Comparison of ENCODE assay signal across 8 mouse cellular contexts in the genomic region with DNA sequence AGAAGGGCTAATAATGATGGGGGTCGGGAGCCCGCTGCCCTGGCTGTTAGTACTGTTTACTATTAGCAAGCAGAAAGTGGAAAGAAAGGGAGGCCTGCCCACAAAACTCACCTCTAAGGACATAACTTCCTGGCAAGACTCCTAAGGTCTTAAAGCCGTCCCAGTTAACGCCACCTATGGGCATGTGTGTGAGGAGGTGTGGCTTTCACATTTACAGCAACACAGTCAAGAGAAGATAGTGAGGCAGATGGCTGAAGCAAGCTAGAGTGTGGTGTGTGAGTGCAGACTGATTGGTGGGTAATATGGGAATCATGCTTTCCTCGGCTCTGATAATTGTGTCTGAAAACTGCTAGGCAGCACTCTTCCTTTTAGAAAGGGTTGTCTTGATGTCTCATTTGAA. TPM values are rescaled to one million over a fixed set of nuclear protein-coding genes. Genes with fewer than 3 reads are reported as not detected.
A peak's percentile ranks its signal among the peaks of the same experiment; 100 is the strongest.
DNase-seq lines count a peak whose midpoint lies in the region; ATAC-seq and TF ChIP-seq lines count a peak whose summit lies in the region.

No protein-coding gene starts in this region.

- 30% methylated on average over 5 of the region's 5 CpGs for WGBS in forebrain, postnatal 0 days
- 25% methylated on average over 5 of the region's 5 CpGs for WGBS in kidney, embryonic 14.5 days

- H3K9ac ChIP-seq in forebrain, postnatal 0 days: no peak overlapping the region
- no peak overlapping the region for H3K9ac ChIP-seq in kidney, embryonic 14.5 days (ENCODE audit: low read depth, low read length)

- peak; percentile 9; the same call in 1 of the 2 replicates for TF ChIP-seq CTCF in left cerebral cortex, adult 2 months (IDR thresholded peaks at IDR 0.05)
- TF ChIP-seq CTCF in forebrain, postnatal 0 days (IDR thresholded peaks at IDR 0.05; ENCODE audit: low read depth): peak; percentile 34

- ATAC-seq in activated CD4-positive, CD25-positive, alpha-beta regulatory T cell, adult 4 months: peak; percentile 67
- ATAC-seq in forebrain, postnatal 0 days: no peak
- ATAC-seq in megakaryocyte-erythroid progenitor cell, adult 5-6 weeks (replicated peaks; ENCODE audit: low FRiP score, low TSS enrichment, poor library complexity, severe bottlenecking): peak; percentile 95
- no peak for ATAC-seq in kidney, embryonic 14.5 days (ENCODE audit: low FRiP score, low TSS enrichment)

- no peak overlapping the region for H3K4me2 ChIP-seq in forebrain, postnatal 0 days (ENCODE audit: low read depth)
- no peak overlapping the region for H3K4me2 ChIP-seq in kidney, embryonic 14.5 days (replicated peaks; ENCODE audit: low read depth, low read length)

- H3K27ac ChIP-seq in left cerebral cortex, adult 2 months: peak overlapping the region; percentile 42; the same call in 1 of the 2 replicates
- H3K27ac ChIP-seq in forebrain, postnatal 0 days (ENCODE audit: low read depth, low read length): 0 out of 2 replicates have a peak overlapping the region, but pooled peaks have one; percentile 79
- H3K27ac ChIP-seq in kidney, embryonic 14.5 days (ENCODE audit: low read depth, low read length): no peak overlapping the region

- H3K4me3 ChIP-seq in left cerebral cortex, adult 2 months: no peak overlapping the region
- no peak overlapping the region for H3K4me3 ChIP-seq in forebrain, postnatal 0 days (ENCODE audit: low read depth, low read length)
- no peak overlapping the region for H3K4me3 ChIP-seq in kidney, embryonic 14.5 days (ENCODE audit: low read length)

- no peaks in the 10 kb centered on the region for H3K9me3 ChIP-seq in forebrain, postnatal 0 days (ENCODE audit: low read length)
- no peaks in the 10 kb centered on the region for H3K9me3 ChIP-seq in kidney, embryonic 14.5 days (ENCODE audit: control insufficient read depth, low read length)

- peaks cover 39% of the 10 kb centered on the region for H3K4me1 ChIP-seq in forebrain, postnatal 0 days (ENCODE audit: insufficient read depth)
- peaks cover 51% of the 10 kb centered on the region for H3K4me1 ChIP-seq in kidney, embryonic 14.5 days (ENCODE audit: control insufficient read depth, insufficient read depth, low read length)

- no peak for DNase-seq in left cerebral cortex, adult 2 months (ENCODE audit: extremely low spot score in 1 of 2, low spot score in 2 of 2)
- DNase-seq in left cerebral cortex, postnatal 4 days: no peak
- DNase-seq in forebrain, postnatal 0 days: no peak
- no peak for DNase-seq in adrenal gland, adult 18-20 months (ENCODE audit: low spot score in 2 of 2)
- DNase-seq in spleen, adult 12 weeks (ENCODE audit: low spot score): no peak

- intact Hi-C loops in left cerebral cortex, adult 2 months (cut with DNase I): no loop called here
- intact Hi-C loops in left cerebral cortex, postnatal 4 days (cut with DNase I): no loop called here

- H3K36me3 ChIP-seq in forebrain, postnatal 0 days (ENCODE audit: insufficient read depth): no peaks in the 10 kb centered on the region
- H3K36me3 ChIP-seq in kidney, embryonic 14.5 days (ENCODE audit: control insufficient read depth, insufficient read depth, low read length): no peaks in the 10 kb centered on the region

- no peaks in the 10 kb centered on the region for H3K27me3 ChIP-seq in forebrain, postnatal 0 days (ENCODE audit: insufficient read depth, low read length)
- no peaks in the 10 kb centered on the region for H3K27me3 ChIP-seq in kidney, embryonic 14.5 days (ENCODE audit: control insufficient read depth, insufficient read depth, low read length)

RNA-seq across cellular contexts. Expression of a gene that starts 48.5 kb away (rescaled TPM):
- total RNA-seq in left cerebral cortex, adult 2 months (2021): 100 to 1,000 TPM in 1 of 2 experiments, 10 to 100 TPM in 1; 98.8 to 114 TPM
- total RNA-seq in left cerebral cortex, postnatal 4 days (2021): 100 to 1,000 TPM; 374 to 381 TPM
- polyA plus RNA-seq in activated CD4-positive, CD25-positive, alpha-beta regulatory T cell, adult 4 months (2017; shearing (Covaris generic)): 10 to 100 TPM; 23.8 to 33.8 TPM
- total RNA-seq in forebrain, postnatal 0 days (2014; rRNA removed): 201 and 241 TPM in 2 replicates
- 11.9 and 21.3 TPM in 2 replicates for polyA plus RNA-seq in forebrain, postnatal 0 days (2015; fragmentation: Nextera tagmentation; extraction: Ambion mirVana)
- 20.4 and 29.0 TPM in 2 replicates for total RNA-seq in megakaryocyte-erythroid progenitor cell, adult 5-6 weeks (2014; fragmentation: Nextera tagmentation)
- total RNA-seq in megakaryocyte-erythroid progenitor cell, adult 5-6 weeks (2017): 29.6 and 49.0 TPM in 2 replicates
- 40.1 and 48.2 TPM in 2 replicates for polyA plus RNA-seq in kidney, embryonic 14.5 days (2014; fragmentation: Nextera tagmentation; extraction: Ambion mirVana)
- total RNA-seq in adrenal gland, adult 18-20 months (2021): 10 to 100 TPM; 90.2 to 98.0 TPM

Comparison
In these comparisons a context has a peak if more than half of its experiments do, and no peak if none do; other contexts are left out.
1. ATAC-seq: peak in activated CD4-positive, CD25-positive, alpha-beta regulatory T cell, adult 4 months (single experiment) and megakaryocyte-erythroid progenitor cell, adult 5-6 weeks (single experiment); none in forebrain, postnatal 0 days (single experiment) and kidney, embryonic 14.5 days (single experiment).